Mouse (Mus musculus) cerebellum, adult 11 months (tissue): ENCODE measurements around the gene Erc2.
"Not testable (repeated sequence)": the region's sequence is repeated elsewhere in the genome, so short reads cannot be mapped to it uniquely, and the experiment has no call there.

Experiments used
- DNase-seq: peaks from one replicate; pipeline ENCODE4 v3.0.0; 2022

The Erc2 gene

DNA sequence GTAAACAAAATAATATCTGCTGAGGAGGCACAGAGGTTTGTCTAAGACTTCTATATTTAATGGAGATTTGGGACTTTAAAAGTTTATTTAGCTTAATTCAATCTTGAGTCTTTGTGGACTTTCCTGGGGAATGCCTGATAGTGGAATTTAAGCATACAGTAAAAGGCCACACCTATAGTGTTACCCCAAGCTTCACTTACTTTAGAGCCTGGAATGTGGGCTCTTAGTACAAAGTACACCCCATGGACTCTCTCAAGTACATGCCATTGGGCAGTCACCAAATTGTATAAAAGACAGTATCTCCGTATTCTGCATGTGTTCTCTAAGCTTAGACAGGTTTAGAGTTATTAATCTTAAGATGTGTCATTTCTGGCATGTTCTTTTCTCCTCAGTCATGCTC lies 213.1 kb downstream of the Erc2 start:
- no peak for DNase-seq

DNA sequence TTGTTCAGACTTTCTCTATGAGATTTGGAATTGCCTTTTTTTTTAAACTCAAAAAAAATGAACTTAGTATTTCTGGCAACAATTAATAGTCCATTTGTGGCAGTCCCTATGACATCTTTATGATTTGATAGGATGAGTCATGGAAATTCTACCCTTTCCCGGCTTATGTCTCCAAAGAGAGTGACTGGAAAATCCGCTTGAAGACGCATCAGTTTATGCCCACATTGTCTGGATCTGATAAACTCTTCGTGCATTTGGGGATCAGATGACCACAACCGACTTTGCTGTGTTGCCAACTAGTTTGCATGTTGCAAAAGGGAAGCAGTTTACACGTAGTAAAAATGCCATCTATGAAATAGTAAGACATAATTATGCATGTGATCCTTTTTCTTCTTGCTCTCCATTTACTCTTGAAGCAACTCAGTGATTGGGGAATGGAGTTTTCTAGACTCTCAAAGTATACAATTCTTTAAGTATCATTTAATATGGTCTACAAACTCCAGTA lies 215.4 kb downstream of the Erc2 start:
- no peak for DNase-seq

DNA sequence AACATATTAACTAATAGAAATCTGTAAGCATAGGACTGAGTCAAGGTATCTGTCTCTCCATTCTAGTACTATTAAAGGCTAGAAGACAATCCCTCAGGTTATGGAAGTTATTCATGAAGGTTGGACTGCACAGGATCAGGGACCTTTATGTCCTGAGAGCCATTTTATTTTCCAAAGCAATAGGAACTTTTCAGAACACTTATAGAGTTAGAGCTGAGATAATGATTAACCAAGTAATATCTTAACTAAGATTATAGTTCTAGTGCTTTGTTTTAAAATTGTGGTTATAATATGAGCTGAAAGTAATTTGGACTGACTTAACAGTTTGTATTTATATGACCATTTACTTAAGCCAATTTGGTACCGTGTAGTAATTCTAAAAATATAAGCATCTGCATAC lies 217.9 kb downstream of the Erc2 start:
- DNase-seq, result no peak

DNA sequence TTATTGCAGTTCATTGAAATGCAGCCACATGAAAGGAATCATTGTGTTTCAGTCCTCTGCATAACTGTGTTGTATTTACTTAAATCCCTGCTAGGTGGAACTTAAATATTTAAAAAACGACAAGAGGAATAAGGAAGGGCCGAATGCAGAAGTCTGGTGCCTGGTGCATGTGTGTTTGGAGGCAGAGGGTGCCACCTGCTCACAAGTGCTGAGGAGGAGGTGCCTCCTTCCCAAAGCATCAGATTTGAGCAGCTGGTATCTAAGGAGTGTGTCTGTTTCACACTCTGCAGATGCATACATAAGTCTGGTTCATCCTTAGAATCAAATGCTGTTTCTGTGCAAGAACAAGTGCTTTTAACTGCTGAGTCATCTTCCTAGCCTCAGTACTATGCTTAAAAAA lies 224.6 kb downstream of the Erc2 start:
- no peak for DNase-seq

DNA sequence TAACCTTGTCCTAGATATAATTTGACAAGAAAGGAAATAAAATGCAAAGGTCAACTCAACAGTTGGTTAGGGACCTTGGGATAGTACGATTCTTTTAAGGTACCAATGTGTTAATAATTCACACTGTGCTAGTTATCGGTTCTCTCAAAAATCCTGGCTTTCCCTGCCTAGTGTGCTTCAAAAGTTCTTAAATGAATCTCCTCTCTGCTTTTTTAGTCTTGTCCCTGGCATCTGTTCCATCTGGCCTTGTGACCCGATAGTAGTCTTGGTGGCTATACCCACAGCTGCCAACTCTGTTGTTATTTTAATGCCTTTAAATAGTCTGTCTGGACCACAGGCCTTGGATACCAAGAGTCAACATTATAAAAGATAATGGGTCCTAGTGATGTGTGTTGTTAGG lies 225.1 kb downstream of the Erc2 start:
- DNase-seq, result no peak

DNA sequence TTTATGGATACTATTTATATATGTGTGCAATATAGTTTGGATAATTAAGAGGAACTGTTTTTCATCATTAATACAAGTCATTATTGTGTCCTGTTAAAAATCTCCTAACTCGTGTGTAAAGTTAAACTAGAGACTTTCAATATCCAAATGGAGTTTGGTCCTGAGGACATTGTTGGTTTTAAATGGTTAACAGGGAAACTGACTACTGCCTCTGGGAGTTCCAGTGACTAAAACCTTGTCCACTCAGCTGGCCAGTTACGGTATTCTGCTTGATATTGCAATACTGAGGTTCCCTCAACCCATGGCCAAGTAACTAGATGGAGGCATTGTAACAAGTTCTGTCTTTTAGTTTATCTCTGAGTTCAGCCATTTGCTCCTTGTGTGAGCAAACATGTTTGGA lies 229.0 kb downstream of the Erc2 start:
- DNase-seq, result no peak

DNA sequence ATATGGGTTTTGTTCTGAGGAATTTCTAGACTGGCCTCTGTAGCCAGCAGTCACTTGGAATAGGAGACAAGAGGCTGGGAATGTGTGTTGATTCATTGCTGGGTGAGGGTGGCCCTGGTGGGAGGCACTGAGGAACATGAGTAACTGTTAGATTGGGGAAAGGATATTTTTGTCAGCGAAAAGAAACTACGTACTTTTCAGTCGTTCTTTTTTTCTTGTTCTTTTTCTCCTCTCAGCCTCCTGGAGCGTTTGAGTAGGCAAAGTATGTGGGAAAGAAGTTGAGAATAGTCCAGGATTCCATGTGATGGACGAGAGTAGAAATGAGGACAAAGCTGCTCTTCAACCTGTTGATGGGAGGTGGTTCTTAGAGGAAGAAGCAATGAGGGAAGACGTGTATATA lies 230.4 kb downstream of the Erc2 start:
- no peak for DNase-seq

DNA sequence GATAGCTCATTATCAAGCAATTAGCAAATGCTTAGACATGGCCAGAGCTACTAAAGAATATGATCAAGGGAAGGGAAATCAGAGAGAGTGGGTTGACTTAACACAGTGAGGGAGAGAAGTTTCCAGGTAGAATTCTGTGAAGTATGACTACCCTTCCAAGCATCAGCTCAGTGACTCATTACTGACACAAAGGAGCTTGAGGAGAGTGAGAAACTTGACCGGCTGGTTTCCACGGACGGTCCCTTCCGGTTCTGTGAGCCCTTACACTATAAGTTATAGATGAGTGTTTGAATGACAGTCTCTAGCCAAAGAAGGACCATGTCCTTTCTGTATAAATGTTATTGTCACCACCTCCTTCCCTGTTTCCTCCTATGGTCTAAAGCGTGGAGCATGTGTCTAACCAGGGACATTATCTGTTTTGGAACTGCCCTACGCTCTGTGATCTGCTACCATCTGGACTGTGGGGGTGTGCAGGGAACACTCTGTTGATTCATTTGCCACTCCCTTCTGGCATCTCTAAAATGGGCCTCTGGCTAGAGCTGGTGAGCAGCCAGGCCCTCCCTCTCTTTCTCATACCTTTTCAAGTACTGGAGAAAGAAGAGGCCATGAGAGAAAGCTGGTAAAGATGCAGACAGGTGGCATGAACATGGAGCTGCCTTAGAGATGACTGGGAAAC lies 238.3 kb downstream of the Erc2 start:
- peak; percentile 43 for DNase-seq

DNA sequence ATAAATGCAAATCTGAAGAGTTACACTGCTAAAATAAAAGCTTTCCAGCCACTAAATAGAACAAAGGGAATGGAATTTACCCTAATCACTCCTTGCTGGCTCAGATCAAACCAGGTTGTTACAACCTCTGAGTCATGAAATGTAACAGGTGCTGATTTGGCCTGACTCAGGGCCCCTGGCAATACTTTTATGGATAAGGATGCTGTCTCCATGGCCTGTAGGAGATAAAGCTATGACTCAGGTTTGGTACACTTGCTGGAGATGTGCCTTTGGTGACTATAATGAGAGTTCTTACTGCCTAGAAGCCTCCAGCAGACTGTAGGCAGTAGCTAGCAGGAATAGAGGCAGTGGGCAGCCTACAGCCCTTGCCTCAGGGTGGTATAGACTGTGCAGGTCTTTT lies 240.1 kb downstream of the Erc2 start:
- DNase-seq, result no peak

DNA sequence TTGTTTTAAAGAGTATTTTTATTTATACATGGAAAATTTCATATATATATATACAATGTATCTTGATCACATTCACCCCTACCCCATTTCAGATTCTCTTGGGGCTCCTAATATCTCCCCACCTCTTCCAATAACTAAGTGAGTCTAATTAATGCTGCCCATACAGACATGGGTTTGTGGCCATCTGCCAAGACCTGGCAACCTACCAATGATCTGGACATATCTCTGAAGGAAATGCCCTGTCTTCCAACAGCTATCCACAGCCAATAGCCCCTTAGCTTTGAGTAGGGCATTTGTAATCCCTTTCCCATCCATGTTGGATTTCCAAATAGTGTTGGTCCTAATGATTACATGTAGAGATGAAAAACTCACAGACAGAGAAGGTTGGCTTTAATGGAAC lies 245.2 kb downstream of the Erc2 start:
- DNase-seq, result peak; percentile 16

DNA sequence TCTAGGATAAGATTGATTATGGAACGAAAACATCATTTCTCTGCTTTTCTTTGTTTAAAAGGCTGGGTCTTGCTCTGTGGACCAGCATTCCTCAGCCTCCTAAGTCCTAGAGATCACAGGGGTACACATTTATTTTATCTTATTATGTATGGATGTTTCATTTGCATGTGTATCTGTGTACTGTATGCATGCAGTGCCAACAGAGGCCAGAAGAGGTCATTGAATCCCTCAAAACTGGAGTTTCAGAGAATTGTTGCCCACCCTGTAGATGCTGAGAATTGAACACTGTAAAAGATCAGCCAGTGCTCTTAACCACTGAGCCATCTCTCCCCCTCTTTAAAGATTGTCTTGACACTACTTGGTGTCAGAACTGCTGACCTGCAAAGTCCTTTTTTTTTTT lies 251.4 kb downstream of the Erc2 start:
- no peak for DNase-seq

DNA sequence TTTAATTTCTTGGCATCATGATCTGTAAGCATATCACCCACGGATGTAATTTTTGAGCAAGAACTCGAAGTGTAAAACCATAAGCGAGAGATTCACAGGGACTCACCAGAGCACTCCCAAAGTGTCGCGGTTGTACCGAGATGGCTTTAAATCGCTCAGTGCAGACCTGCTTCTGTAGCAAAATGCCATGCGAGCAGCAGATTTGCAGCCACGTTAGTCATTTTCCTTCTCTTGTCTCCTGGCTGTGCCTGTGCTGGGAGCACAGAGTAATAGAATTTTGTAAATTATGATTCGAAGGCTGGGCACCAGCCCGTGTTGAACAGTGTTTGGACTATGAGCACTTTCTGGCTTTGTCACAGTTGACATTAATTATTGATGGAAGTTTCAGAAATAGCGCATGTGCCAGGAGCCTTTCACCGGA lies 253.8 kb downstream of the Erc2 start:
- no peak for DNase-seq

DNA sequence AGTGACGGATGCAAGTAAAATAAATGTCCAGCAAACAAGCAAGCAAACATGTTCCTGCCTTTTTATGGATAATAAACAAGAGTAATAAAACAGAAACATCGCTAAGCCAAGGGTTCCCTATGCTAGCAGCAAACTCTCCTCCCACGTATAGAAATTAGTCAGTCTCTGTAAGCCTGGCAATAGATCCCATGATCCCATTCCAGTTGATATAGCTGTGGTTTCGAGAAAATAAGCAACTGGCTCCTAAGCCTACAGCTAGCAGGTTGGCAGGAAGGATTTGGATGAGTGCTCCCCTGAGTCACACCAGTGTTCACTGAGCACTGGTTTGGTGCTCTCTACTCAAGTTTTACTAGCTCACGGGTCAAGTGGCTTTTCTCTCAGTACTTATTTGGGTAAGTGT lies 259.7 kb downstream of the Erc2 start:
- no peak for DNase-seq

DNA sequence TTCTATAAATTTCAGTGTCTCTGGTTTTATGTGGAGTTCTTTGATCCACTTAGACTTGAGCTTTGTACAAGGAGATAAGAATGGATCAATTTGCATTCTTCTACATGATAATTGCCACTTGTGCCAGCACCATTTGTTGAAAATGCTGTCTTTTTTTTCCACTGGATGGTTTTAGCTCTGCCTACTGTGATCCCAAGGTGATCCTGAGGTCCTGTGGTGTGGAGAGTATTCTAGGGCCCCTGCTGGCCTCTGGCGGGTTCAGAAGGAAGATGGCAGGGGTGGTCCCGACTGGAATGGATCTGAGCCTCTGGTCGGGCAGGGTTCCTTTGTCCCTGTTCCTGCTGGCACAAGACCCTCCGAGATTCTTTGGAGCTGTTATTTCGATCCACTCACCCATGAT lies 264.1 kb downstream of the Erc2 start:
- DNase-seq, result not testable (repeated sequence)

DNA sequence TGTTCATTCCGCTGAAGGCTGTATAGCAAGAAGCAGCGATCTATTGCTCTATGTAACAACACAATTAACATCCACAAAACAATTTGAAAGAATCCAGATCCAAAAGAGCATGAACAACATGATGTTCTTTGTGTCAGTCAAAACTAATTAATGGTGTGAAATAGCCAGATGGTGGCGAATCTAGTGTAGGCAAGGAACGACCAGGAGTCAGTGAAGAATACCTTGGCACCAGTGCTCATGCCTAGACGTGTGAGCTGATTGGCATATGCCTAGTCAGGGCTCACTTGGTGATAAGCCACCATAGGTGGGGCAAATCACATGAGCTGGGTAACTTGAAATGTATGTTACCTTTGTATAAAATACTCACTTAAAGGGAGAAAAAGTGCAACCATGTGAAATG lies 265.3 kb downstream of the Erc2 start:
- DNase-seq, result no peak

DNA sequence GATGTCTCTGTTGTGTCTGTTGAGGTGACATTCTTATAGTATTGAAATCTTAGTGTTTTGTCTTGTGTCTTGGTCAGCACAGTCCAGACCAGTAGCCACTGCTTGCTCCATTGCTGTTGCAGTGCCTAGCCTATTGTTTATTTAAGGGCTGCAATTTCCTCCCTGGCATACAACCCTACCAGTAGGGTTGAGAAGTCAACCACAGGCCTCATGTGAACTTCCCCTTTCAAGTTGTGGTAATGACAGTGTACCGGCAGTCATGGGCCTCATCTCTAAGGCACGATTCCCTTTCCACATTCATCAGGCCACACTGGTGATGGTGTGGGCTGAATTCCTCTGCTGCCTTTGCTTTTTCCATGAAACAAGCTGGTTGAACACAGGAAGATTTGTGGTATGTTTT lies 267.4 kb downstream of the Erc2 start:
- no peak for DNase-seq

DNA sequence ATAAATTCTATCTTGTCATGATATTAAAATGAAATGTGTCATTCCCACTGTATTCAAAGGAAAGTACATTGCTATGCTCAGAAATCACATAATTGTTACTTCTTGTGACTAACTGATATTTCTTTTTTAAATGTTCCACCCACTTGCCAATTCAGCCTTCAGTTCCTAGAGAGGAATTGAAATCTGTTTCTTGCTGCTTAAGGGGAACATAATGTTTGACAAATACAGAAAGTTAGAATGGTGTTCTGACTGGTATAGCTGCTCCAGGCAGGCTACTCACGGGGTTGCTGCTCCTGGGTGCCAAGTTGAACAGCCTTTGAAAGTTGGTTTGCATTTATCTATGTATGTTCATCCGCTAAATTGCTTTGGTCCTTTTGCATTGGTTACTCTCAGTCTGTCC lies 270.2 kb downstream of the Erc2 start:
- DNase-seq, result no peak

DNA sequence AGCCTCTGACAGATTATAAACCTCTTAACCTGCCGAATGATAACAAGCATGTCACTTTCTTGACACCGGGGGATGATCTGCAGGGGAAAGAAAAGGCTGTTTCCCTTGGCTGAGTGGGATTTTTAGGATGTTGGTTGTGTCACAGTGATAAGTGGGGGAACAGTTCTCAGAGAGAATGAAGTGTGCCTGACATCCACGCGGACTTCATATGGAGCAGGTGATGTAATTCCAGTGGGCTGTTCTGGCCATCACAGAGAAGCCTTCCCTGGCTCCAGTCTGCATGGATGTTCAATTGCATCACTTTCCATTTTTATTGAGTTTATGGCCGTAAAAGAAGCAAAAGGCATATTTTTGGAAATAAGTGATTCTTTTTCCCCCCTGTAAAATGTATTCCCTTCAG lies 279.5 kb downstream of the Erc2 start:
- no peak for DNase-seq

DNA sequence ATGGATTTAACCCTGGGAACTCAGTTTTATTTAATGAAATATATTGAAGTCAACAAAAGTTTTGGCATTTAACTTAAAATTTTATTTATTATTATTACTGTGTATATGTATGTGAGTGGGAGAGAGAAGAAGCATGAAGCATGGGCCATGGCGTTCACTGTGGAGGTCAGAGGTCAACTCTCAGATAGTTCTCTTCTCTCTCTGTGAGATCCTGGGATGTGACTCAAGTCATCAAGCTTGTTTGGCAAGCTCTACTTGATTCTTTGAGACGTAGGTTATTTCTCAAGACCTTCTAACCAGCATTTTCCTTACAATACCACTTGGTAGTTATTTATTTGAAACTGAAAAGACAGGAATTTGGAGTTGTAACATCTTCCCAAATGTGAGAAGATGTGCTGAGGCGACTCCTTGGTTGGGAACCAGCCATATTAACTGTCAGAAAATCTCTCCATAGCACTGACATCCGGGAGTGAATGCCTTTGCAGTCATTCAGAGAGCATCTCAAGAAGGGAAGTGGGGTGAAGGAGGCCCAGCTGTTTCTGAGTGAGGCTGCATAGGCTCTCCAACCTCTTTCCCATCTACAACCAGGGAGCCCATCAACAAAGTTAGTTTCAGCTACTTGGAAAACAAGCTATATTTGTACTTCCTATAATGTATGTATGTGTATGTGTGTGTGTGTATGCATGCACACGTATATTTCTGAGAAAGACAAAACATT lies 299.6 kb downstream of the Erc2 start:
- DNase-seq, result no peak

DNA sequence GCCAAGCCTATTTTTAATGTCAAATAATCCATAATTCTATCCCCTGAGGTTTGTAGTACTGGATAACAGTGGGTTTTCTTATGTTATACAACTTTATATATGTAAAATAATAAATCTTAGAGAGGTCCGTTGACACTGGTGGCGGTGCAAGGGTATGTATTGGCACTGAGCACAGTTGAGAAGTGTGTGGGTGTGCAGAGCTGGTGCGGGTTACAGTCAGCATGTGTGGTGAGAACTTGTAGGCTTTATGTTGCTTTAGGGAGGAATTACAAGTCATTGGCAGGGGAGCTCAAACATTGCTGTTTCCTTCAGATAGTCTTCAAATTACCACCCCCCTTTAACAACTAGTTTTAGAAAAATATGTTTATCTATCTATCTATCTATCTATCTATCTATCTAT lies 305.1 kb downstream of the Erc2 start:
- no peak for DNase-seq

DNA sequence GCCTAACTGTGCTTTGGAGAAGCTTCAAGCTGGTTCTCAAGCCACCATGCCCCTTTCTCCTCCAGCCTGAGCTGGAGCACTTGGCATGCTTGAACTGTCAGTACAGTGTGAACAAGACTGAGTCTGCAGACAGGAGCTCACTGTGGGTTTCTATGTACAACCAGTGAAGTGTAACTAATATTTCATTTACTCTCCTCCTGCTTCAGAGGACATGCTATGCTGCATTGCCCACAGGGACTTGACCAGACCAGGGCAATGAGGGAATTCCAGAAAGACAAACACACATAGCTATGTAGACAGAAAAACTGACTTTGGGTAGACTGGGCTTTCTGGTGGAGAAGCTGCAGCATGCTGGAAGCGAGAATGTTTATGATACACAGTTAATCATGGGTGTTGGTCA lies 311.3 kb downstream of the Erc2 start:
- no peak for DNase-seq

DNA sequence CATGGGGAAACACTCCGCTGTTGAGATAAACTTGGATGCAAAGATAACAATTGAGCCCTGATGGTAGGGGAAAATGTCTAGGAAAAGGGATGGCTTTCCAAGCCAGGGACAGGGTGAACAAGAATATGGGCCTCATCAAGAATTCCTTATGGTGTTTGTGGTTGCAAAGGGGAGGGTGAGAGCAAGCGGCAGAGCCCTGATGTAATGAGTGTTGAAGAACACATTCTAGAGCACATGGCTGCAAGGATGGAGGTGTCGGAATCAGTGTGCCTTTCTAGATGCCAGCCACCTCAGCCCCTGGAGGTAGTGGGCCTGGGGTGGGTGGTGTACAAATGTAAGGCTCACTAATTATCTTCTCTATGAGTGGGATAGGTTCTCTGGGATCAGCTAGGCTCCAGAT lies 313.5 kb downstream of the Erc2 start:
- no peak for DNase-seq

DNA sequence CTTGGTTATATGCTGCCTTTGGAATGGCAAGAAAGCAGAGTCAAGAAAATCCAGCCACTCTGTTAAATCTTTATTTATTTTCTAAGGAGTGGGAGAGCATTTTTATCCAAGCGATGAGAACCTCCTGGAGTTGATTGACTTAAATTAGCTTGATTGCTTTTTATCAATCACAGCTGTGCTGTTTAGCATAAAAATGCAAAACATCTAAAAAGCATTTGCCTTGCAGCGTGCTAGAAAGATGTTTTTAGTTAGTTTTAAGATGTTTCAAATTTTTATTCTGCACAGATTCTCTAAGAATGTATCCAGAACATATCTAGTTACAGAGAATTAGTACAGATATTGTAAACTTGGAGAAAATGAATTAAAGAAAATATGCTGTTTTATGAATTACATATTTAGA lies 315.7 kb downstream of the Erc2 start:
- no peak for DNase-seq

DNA sequence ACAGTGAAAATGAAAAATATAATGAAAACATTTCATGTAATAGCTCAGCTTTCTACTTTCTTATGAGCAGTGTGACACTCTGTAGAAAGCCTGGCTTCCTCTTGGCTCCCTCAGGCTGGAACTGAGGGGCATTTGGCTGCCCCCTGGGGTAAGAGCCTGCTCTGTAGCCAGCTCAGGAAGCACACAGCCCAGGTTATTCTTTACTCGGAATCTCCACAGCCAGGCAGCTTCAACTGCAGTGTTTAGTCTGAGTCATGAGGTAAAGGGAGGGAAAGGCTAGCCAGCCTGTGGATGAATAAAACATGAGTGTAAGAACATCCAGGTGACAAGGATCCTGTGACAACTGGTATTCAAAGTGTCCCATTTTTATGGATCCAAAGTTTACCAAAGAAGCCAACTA lies 323.0 kb downstream of the Erc2 start:
- DNase-seq, result no peak

DNA sequence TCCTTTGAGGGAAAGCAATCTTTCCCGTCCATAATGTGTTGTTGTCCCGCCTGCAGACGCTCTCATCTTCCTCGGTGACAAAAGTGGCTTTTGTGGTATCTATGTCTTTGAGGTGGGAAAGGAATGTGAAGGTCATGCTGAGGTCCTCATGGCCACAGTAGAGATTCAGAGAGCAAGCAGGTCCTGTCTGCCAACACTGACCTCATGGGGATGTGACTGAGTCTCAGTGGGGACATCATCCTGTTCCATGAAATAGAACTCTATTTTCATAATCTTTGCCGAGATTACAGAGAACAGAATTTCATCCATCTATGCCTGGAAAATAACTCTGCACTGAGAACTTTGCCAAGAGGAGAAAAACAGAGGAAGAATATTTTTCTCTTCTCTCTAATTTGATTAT lies 324.0 kb downstream of the Erc2 start:
- DNase-seq, result no peak
